12 mouse cellular contexts compared by ENCODE assay signal in the genomic region with DNA sequence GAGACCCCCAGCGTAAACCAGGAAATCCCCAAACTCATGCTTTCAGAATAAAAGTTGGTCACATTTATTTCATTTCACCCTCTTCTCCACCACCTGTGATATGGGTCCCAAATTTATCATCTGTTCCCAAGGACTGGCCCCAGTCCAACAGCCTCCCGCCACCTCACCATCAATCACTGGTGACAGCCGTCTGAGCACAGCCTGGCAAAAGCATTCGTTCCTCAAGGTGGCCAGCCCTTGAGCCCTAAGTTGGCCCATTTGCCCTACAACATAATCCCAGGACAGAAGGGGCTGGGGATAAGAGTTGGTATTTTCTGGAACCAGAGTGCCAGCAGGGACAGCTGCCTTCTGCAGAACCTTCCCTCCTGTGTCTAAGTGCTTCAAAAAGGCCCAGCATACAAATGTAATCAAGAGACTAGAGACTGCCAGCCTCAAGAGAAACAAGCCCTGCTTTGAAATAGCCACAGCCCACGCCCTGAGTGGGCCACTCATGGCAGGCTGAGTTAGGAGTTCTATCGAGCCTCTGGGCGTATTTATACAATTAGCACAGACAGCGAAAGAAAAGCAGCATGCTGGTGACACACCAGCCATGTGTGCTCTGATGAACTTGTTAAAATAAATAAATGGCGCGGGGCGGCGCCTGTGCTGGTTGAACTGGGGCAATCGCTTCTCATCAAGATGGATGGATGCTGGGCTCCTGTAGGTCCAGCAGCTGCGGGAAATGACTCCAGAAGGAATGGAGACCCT.
DNase-seq lines count a peak whose midpoint lies in the region; ATAC-seq and TF ChIP-seq lines count a peak whose summit lies in the region.
"Had no signal": no experiment of that assay in that cellular context is flagged by ENCODE, and none has a peak within 500 bp of the region (broad histone marks: within the 10 kb centered on the region; RNA-seq: fewer than 3 reads in every experiment).

No protein-coding gene starts in this region.

- no peaks in the 10 kb centered on the region for H3K27me3 ChIP-seq in kidney, embryonic 14.5 days (ENCODE audit: control insufficient read depth, insufficient read depth, low read length)
- H3K27me3 ChIP-seq in lung, postnatal 0 days (replicated peaks; ENCODE audit: insufficient read depth, low read length) = no peaks in the 10 kb centered on the region
- H3K27me3 ChIP-seq: embryonic facial prominence, embryonic 13.5 days had no signal

- peak; percentile 11 to 22 for DNase-seq in kidney, postnatal 4 days
- peak; percentile 20 to 25 for DNase-seq in adrenal gland, postnatal 36 days
- peak; percentile 31 to 52 for DNase-seq in frontal cortex, postnatal 36 days (ENCODE audit: low spot score in 2 of 2)
- DNase-seq in left cerebral cortex, postnatal 4 days = peak; percentile 37
- DNase-seq in lung, postnatal 0 days (ENCODE audit: low spot score) = no peak
- DNase-seq: kidney, adult 18-20 months; liver; thymus, postnatal 25 days had no signal

- H3K27ac ChIP-seq in kidney, embryonic 14.5 days (ENCODE audit: low read depth, low read length) = no peak overlapping the region
- no peak overlapping the region for H3K27ac ChIP-seq in lung, postnatal 0 days (ENCODE audit: low read length)
- H3K27ac ChIP-seq: embryonic facial prominence, embryonic 13.5 days; heart, embryonic 10.5 days had no signal

- TF ChIP-seq CTCF in lung, postnatal 0 days (IDR thresholded peaks at IDR 0.05) = no peak

- H3K4me2 ChIP-seq in kidney, embryonic 14.5 days (replicated peaks; ENCODE audit: low read depth, low read length) = no peak overlapping the region
- H3K4me2 ChIP-seq in lung, postnatal 0 days (replicated peaks; ENCODE audit: low read depth, low read length) = no peak overlapping the region
- H3K4me2 ChIP-seq: embryonic facial prominence, embryonic 13.5 days had no signal

- no peak overlapping the region for H3K9ac ChIP-seq in kidney, embryonic 14.5 days (ENCODE audit: low read depth, low read length)
- H3K9ac ChIP-seq in lung, postnatal 0 days (replicated peaks; ENCODE audit: low read depth) = no peak overlapping the region
- H3K9ac ChIP-seq: embryonic facial prominence, embryonic 13.5 days had no signal

- TF ChIP-seq EP300 in lung, postnatal 0 days (IDR thresholded peaks at IDR 0.05) = no peak

- no peak overlapping the region for H3K4me3 ChIP-seq in kidney, embryonic 14.5 days (ENCODE audit: low read length)
- no peak overlapping the region for H3K4me3 ChIP-seq in lung, postnatal 0 days (ENCODE audit: low read depth, low read length)
- H3K4me3 ChIP-seq: embryonic facial prominence, embryonic 13.5 days; heart, embryonic 10.5 days had no signal

- 0 out of 2 replicates have a peak, but pooled peaks cover 3% of the 10 kb centered on the region for H3K4me1 ChIP-seq in kidney, embryonic 14.5 days (ENCODE audit: control insufficient read depth, insufficient read depth, low read length)
- no peaks in the 10 kb centered on the region; the same call in 1 of the 2 replicates for H3K4me1 ChIP-seq in lung, postnatal 0 days (ENCODE audit: insufficient read depth, low read depth, low read length)

- intact Hi-C loops in left cerebral cortex, postnatal 4 days (cut with DNase I) = no loop called here

- no peaks in the 10 kb centered on the region for H3K36me3 ChIP-seq in kidney, embryonic 14.5 days (ENCODE audit: control insufficient read depth, insufficient read depth, low read length)
- H3K36me3 ChIP-seq in lung, postnatal 0 days (ENCODE audit: insufficient read depth, low read length) = no peaks in the 10 kb centered on the region
- H3K36me3 ChIP-seq: embryonic facial prominence, embryonic 13.5 days; heart, embryonic 10.5 days had no signal

- H3K9me3 ChIP-seq in kidney, embryonic 14.5 days (ENCODE audit: control insufficient read depth, low read length) = no peaks in the 10 kb centered on the region
- no peaks in the 10 kb centered on the region for H3K9me3 ChIP-seq in lung, postnatal 0 days (ENCODE audit: low read length)
- H3K9me3 ChIP-seq: embryonic facial prominence, embryonic 13.5 days; heart, embryonic 10.5 days had no signal

- ATAC-seq in kidney, embryonic 14.5 days (ENCODE audit: low FRiP score, low TSS enrichment) = no peak
- ATAC-seq in cerebellum, adult (ENCODE audit: insufficient number of reproducible peaks, low FRiP score, low TSS enrichment) = no peak
- ATAC-seq in lung, postnatal 0 days = no peak

- 34% methylated on average over 14 of the region's 14 CpGs for WGBS in kidney, embryonic 14.5 days
- 32% methylated on average over 14 of the region's 14 CpGs for WGBS in lung, postnatal 0 days
